Mouse (Mus musculus): ENCODE data around the gene Atg2a.

GRCm38 (mm10) chr19:6268670-6269132 is 27.2 kb downstream of the Atg2a start:
- TF ChIP-seq POLR2A (IDR thresholded peaks at IDR 0.05; ENCODE audit: borderline replicate concordance, low read depth, low read length) (no peak), CTCF (IDR thresholded peaks at IDR 0.05; ENCODE audit: low read depth, low read length) (no peak)
